Mouse (Mus musculus) layer of hippocampus, postnatal 36 days (tissue): ENCODE measurements around the gene C1qtnf1. TPM values are rescaled to one million over a fixed set of nuclear protein-coding genes. Genes with fewer than 3 reads are reported as not detected.

Source experiments
- DNase-seq, 2 experiments: peaks; one replicate each; pipeline ENCODE4 v3.0.0; 2022
- total RNA-seq, 2 experiments: library from RNA; stranded (reverse); gene quantifications; 2 replicates each; pipeline ENCODE4 v1.2.3; 2021

C1qtnf1 gene
- 1 to 10 TPM; 2.2 to 2.7 TPM for total RNA-seq

DNA sequence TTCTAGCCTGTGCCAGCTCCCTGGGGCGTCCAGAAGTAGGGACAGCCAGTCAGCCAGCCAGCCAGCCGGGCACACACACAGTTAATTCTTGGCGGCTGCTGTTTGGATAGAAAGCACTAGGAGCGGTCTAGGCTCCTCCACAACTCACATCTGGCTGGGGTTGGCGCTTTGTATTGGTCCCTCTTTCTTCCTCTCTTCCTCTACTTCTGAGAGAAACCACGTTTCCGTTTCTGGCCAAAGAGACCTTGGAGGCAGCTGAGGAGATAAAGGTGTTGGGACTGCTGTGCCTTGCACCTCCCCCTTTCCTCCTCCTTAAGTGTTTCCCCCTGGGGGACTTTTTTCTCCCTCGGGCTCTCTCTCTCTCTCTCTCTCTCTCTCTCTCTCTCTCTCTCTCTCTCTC is at the start of gene C1qtnf1:
Gene C1qtnf1 (plus strand): TSS at position 218 of the 400 bp plus-strand sequence.
- DNase-seq, result no peak

DNA sequence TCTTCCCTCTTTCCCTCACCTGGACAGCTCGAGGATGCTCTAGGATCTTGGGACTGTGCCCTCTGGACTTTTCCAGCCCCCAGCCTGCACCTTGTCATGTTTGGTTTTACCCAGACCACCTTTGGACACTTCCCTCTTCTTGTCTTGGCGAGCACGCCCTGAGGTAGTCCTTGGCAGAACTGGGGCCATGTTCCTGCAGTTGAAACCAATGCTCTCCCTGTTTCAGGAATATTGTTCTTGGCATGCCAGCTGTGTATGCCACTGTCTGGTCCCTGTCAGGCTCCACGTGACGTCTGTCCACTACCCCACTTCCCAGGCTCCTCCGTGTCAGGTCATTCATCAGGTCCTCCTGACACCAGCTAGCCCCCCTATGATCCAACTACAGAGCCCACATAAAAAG is 49.3 kb upstream of the C1qtnf1 start:
- no peak for DNase-seq

DNA sequence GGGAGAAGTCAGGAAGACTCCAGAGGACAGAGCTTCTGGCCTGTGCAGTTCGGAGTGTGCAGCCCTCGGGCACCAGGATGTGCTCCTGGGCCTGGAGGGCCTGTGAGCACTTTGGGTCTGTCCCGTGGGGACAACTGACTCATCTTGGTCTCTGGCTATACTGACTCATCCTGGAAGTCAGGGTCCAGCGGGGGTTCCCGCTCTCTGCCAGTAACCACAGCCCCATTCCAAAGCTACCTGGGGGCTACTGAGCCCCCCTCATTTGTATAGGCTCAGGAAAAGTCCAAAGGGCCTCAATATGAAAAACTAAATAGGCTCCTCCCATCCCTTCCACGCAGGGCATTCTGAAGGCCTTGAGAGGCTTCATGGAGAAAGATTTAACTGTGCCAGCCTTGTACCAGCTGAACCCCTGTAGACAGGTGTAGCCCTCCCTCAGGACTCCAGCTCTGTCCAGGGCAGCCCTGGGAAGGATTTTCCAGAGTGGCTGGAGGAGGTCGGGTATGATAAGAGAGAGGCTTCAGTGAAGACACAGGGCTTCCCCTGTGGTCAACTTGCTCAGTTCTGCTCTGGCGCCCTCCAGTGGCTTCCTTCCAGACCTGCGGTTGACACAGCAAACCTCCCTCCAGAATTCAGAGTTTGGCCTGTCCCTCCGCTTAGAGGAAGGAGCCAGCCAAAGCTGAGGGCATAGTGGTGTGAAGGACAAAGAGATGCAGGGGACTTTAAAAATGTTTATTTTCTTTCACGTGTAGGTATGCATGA is 48.6 kb upstream of the C1qtnf1 start:
- peak; percentile 75 to 81 for DNase-seq

DNA sequence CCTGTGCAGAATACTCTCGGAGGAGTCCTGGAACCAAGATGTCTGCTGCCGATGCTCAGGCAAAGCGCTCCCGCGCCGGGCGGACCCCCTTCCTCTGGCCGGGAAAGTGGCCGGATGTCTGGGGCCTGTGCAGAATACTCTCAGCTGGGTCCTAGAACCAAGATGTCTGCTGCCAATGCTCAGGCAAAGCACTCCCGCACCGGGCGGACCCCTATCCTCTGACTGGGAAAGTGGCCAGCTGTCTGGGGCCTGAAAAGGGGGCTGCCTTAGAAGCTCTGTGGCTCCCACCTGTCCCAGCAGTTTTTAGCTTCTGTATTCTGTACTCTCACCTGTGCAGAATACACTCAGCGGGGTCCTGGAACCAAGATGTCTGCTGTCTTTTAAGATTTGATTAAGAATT is 40.2 kb upstream of the C1qtnf1 start:
- DNase-seq, result peak in 1 of 2 experiments; percentile 0

GRCm38 (mm10) chr11:118393991-118394390 is 34.0 kb upstream of the C1qtnf1 start:
- peak in 1 of 2 experiments; percentile 1 for DNase-seq

DNA sequence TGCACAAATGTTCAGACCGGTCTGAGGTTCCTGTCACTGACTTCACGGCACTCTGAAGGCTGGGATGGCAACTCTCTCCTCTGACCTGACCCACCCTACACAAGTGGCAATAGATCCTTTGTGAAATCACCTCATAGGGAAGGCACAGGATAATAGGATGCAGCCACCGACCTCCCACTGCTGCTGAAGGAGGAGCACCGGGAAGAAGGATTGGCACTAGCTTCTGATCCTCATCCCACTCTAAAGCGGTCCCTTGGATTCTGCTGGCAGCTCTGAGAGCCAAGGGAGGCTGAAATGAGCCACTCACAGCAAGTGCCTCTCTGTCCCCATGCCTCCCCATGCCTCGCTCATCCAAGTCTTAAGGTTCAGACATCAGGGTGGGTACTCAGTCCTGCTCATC is 33.5 kb upstream of the C1qtnf1 start:
- DNase-seq, result no peak

DNA sequence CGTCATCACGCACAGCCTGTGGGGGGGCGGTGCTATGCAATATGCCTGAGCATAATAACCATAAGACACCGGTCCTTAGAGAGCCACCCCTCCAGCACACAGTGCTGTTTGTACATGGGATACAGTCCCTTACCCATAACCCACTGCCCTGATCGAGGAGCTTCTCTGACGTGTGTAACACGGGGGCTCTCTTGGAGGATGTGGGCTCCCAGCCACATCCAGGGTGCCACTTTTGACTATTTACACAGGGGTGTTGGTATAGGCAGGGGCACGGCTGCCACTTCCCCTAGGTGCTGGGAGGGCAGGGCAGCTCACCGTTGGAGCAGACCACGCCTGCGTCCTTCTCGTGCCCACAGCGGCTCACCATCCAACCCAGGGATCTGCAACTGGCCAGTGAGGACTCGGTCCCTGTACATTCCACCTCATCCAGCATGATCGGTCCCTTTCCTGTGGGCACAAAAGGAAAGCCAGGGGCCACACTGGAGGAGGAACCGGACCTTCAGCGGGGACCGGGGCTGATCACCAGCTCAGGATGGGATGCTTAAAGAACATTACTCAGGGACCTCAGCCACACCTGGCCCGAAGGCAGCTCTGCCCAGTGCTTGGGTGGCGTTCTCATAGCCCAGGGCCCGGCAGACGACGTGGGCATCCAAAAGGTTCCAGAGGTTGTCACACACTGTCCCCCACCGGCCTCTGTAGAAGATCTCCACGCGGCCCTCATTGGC is 30.0 kb upstream of the C1qtnf1 start:
- no peak for DNase-seq

DNA sequence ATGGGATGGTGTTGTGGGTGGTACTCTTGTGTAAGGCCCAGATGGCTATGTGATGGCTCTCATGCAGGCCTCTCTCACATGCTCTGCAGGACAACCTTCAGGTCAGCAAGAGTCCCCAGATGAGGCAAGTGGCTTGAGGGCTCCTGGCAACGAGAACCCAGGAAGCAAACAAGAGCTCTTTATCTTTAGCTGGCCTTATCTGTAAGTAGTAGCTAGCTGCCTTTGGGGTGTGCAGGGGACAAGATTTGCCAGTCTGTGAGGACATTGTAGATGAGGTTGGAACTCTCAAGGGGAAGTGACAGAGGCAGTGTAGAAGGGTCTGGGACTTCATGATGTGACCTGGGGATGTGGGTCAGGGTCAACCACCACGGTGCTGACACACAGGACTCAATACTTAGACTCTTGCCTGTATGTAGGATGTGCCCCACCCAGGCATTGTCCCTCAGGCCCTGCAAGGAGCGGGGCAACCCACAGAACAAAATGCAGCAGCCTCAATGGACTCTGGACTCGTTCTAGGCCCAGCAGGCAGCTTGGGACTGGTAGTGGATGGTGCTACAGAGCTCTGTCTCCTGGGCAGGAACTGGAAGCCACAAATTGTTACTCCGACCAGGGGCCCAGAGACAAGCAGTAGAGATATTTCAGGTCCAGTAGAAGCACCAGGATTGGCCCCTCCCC is 28.0 kb upstream of the C1qtnf1 start:
- DNase-seq, result no peak

DNA sequence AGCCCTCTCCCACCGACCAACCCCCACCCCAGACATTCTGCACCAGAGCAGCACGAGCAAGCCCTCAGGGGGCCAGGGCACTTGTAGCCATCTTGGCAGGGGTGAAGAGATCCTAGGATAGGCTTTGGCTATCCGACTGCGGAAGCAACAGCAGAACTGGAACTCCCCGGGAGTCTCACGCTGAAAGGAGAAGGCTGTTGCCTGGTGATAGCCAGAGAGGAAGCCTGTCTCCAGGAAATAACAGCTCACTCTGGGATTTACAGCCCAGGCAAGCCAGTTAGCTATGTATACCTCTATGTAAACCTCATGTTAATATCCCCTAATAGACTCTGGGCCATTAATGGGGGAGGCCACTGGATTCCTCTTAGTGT is 27.5 kb upstream of the C1qtnf1 start:
- DNase-seq, result no peak

GRCm38 (mm10) chr11:118401195-118401594 is 26.8 kb upstream of the C1qtnf1 start:
- DNase-seq, result no peak

GRCm38 (mm10) chr11:118401760-118402280 is 26.2 kb upstream of the C1qtnf1 start, which contains the start of gene Lgals3bp:
Gene Lgals3bp (minus strand): TSS chr11:118402092.
- peak in 1 of 2 experiments; percentile 29 for DNase-seq

- no peak for DNase-seq
These were observed 24.8 kb upstream of the C1qtnf1 start for GRCm38 (mm10) chr11:118403183-118403582.

DNA sequence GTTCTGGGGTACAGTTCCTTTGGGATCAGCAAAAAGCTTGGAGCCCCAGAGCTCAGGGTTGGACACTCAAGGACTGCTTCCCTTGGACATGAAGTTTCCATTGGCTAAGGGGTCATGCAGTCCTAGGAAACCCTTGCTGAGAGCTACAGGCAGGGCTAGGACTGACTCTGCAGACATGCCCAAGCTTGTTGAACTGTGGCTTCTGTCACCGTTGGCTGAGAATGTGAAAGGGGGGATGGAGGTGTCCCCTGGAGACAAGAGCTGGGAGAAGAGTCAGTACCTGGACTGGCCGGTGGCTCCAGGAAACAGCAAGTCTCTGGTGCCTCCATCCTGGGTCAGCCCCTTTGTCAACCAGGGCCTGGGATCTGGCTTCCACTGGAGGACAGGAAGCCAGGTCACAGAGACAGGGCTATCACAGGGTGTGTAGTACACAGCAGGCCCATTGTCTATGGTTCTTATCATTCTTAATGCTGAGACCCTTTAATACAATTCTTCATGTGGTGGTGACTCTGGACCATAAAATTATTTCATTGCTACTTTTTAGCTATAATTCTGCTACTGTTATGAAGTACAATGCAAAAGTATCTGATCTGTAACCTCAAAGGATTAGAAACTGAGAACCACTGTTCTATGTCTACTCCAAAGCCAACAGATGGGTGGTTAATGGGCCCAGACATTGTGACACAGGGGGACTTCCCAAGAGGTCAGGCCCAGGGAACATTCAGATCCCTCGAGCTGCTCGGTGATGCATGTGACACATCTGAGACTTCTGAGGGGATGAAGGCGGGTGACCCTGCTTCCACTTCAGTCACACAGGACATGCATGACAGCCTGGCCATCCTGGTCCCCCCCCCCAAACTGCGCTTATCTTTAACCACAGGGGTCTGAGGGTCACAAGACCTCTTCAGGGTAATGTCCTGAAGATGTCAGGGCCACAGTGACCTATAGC is 23.8 kb upstream of the C1qtnf1 start:
- no peak for DNase-seq

- DNase-seq, result no peak
These were observed 22.7 kb upstream of the C1qtnf1 start for GRCm38 (mm10) chr11:118405311-118405710.

DNA sequence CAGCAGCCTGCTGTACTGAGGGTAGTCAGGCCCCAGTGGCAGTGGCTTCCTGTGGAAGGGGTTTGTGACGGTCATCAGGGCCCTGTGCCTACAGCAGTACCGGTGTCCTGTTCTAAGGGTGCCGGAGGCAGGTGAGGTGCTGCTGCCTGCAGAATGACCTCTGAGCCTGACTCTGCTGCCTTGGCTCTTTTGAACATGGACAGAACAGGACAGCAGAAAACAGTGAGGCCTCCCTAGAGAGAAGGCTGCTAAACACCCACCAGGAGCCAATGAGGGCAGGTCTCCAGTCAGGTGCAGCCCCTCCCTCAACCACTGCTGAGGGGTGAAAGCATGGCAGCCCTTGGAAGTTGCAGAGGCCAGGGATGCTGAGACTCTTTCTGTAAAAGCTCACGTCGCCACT is 21.5 kb upstream of the C1qtnf1 start:
- DNase-seq, result no peak

- peak in 1 of 2 experiments; percentile 26 for DNase-seq
These were observed 20.6 kb upstream of the C1qtnf1 start for GRCm38 (mm10) chr11:118407318-118407910.

DNA sequence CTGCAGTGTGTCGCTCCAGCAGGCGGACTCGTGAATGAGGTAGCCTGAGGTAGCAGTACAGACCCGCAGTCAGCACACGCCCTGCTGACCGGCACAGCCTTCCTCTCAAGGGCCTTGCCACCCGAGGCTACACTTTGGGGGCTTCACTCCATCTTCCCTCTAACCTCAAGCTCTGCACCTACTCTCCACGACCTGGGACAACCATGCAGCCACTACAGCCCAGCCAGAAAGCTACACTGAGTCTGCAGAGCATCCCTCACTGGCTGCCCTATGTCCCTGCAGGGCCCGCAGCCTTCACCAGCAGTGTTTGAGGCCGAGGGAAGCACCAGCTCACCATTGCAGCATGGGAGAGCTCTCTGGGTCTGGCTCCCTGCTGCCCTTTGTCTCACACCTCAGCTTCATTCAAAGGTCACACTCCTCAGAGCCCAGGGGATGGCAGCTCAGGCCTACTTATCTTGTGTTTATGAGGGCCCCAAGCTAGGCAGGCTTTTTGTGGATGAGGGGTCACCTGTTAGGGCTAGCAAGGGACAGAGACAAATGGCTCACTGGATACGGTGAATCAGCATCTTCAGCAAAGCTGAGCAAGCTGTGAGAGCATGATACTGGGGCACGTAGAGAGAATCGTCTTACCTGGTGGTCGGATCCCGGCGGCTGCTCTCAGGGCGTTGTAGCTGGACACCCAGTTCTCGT is 19.8 kb upstream of the C1qtnf1 start:
- DNase-seq, result peak in 1 of 2 experiments; percentile 1

GRCm38 (mm10) chr11:118409106-118410072 is 18.6 kb upstream of the C1qtnf1 start:
- no peak for DNase-seq

DNA sequence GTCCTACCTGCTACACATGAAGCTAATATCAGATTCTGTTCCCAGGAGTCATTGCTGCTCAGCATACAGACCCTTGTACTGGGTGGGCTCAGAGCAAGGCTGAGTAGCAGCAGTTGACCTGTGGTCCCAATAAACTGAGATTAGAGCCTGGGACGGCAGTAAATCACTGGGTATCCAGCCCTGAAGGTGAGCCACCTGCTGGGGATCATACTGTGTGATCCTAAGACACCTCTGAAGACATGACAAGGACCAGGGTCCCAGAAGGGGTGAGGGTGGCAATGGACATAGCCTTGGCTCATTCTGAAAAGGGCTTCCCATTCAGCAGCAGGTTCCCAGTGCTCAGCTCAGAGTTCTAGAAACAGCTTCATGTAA is 17.9 kb upstream of the C1qtnf1 start:
- DNase-seq, result no peak

DNA sequence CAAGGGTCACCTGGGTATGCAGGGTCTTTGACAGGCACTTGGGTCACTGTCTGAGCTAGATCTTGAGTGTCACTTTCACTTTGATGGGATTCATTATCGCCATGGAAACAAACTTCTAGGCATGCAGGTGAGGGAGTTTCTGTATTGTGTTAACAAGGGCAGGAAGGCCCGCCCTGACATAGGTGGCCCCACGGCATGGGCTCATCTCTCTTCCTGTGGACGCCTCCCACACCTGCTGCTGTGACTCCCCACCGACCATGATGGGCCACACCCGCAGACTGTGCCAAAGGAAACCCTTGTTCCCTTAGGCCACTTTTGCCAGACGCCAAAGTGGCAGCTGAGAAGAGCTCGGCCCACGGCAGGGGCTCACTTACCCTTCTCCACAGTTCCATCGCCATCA is 17.5 kb upstream of the C1qtnf1 start:
- no peak for DNase-seq
